Mouse (Mus musculus): ENCODE measurements at regions not wholly inside any gene's neighbourhood (a gene's known extent, or its start where the extent isn't known, plus 50 kb on each side); places are given as distances from the start of the nearest gene placed in this dataset.

- Histone ChIP-seq H3K27ac (ENCODE audit: insufficient read depth, low read length) (no peak overlapping the region), H3K4me3 (ENCODE audit: insufficient read depth, low read length) (no peak overlapping the region), H3K4me1 (ENCODE audit: control insufficient read depth, insufficient read depth, low read length) (no peaks in the 10 kb centered on the region)
- TF ChIP-seq POLR2A (IDR thresholded peaks at IDR 0.05; ENCODE audit: extremely low read depth, insufficient read depth, low read length) (no peak), CTCF (IDR thresholded peaks at IDR 0.05; ENCODE audit: extremely low read depth, insufficient read depth, low read length) (no peak)
Measured at GRCm38 (mm10) chr12:107539683-107540082, 51.3 kb downstream of the 3110018I06Rik start.

GRCm38 (mm10) chr12:107541196-107541595 is 52.8 kb downstream of the 3110018I06Rik start:
- Histone ChIP-seq H3K4me3 (ENCODE audit: insufficient read depth, low read length) (no peak overlapping the region), H3K4me1 (ENCODE audit: control insufficient read depth, insufficient read depth, low read length) (no peaks in the 10 kb centered on the region), H3K27ac (ENCODE audit: insufficient read depth, low read length) (no peak overlapping the region)
- TF ChIP-seq POLR2A (IDR thresholded peaks at IDR 0.05; ENCODE audit: extremely low read depth, insufficient read depth, low read length) (no peak), CTCF (IDR thresholded peaks at IDR 0.05; ENCODE audit: extremely low read depth, insufficient read depth, low read length) (no peak)

GRCm38 (mm10) chr12:107547194-107547885 is 58.9 kb downstream of the 3110018I06Rik start:
- TF ChIP-seq CTCF (IDR thresholded peaks at IDR 0.05; ENCODE audit: extremely low read depth, insufficient read depth, low read length) (no peak), POLR2A (IDR thresholded peaks at IDR 0.05; ENCODE audit: extremely low read depth, insufficient read depth, low read length) (no peak)
- Histone ChIP-seq H3K4me1 (ENCODE audit: control insufficient read depth, insufficient read depth, low read length) (no peaks in the 10 kb centered on the region), H3K4me3 (ENCODE audit: insufficient read depth, low read length) (no peak overlapping the region), H3K27ac (ENCODE audit: insufficient read depth, low read length) (no peak overlapping the region)

GRCm38 (mm10) chr12:107547886-107548448 is 59.5 kb downstream of the 3110018I06Rik start:
- no peak overlapping the region for H3K27ac ChIP-seq (ENCODE audit: insufficient read depth, low read length)
- no peaks in the 10 kb centered on the region for H3K4me1 ChIP-seq (ENCODE audit: control insufficient read depth, insufficient read depth, low read length)
- TF ChIP-seq POLR2A (IDR thresholded peaks at IDR 0.05; ENCODE audit: extremely low read depth, insufficient read depth, low read length), result no peak
- TF ChIP-seq CTCF (IDR thresholded peaks at IDR 0.05; ENCODE audit: extremely low read depth, insufficient read depth, low read length), result no peak
- H3K4me3 ChIP-seq (ENCODE audit: insufficient read depth, low read length), result no peak overlapping the region

GRCm38 (mm10) chr12:107549452-107550296 is 61.2 kb downstream of the 3110018I06Rik start:
- no peak overlapping the region for H3K27ac ChIP-seq (ENCODE audit: insufficient read depth, low read length)
- TF ChIP-seq CTCF (IDR thresholded peaks at IDR 0.05; ENCODE audit: extremely low read depth, insufficient read depth, low read length), result no peak
- no peak for TF ChIP-seq POLR2A (IDR thresholded peaks at IDR 0.05; ENCODE audit: extremely low read depth, insufficient read depth, low read length)
- no peak overlapping the region for H3K4me3 ChIP-seq (ENCODE audit: insufficient read depth, low read length)
- H3K4me1 ChIP-seq (ENCODE audit: control insufficient read depth, insufficient read depth, low read length), result no peaks in the 10 kb centered on the region

GRCm38 (mm10) chr12:107559191-107559590 is 70.8 kb downstream of the 3110018I06Rik start:
- Histone ChIP-seq H3K4me3 (ENCODE audit: insufficient read depth, low read length) (no peak overlapping the region), H3K4me1 (ENCODE audit: control insufficient read depth, insufficient read depth, low read length) (no peaks in the 10 kb centered on the region), H3K27ac (ENCODE audit: insufficient read depth, low read length) (no peak overlapping the region)
- TF ChIP-seq CTCF (IDR thresholded peaks at IDR 0.05; ENCODE audit: extremely low read depth, insufficient read depth, low read length) (no peak), POLR2A (IDR thresholded peaks at IDR 0.05; ENCODE audit: extremely low read depth, insufficient read depth, low read length) (no peak)

GRCm38 (mm10) chr12:107560100-107560499 is 71.7 kb downstream of the 3110018I06Rik start:
- H3K27ac ChIP-seq (ENCODE audit: insufficient read depth, low read length), result no peak overlapping the region
- H3K4me1 ChIP-seq (ENCODE audit: control insufficient read depth, insufficient read depth, low read length), result no peaks in the 10 kb centered on the region
- no peak overlapping the region for H3K4me3 ChIP-seq (ENCODE audit: insufficient read depth, low read length)
- TF ChIP-seq POLR2A (IDR thresholded peaks at IDR 0.05; ENCODE audit: extremely low read depth, insufficient read depth, low read length), result no peak

GRCm38 (mm10) chr12:107572586-107572985 is 84.2 kb downstream of the 3110018I06Rik start:
- H3K4me3 ChIP-seq (ENCODE audit: insufficient read depth, low read length), result no peak overlapping the region
- H3K27ac ChIP-seq (ENCODE audit: insufficient read depth, low read length), result no peak overlapping the region
- no peaks in the 10 kb centered on the region for H3K4me1 ChIP-seq (ENCODE audit: control insufficient read depth, insufficient read depth, low read length)
- TF ChIP-seq POLR2A (IDR thresholded peaks at IDR 0.05; ENCODE audit: extremely low read depth, insufficient read depth, low read length) (no peak), CTCF (IDR thresholded peaks at IDR 0.05; ENCODE audit: extremely low read depth, insufficient read depth, low read length) (no peak)

- TF ChIP-seq CTCF (IDR thresholded peaks at IDR 0.05; ENCODE audit: extremely low read depth, insufficient read depth, low read length) (no peak), POLR2A (IDR thresholded peaks at IDR 0.05; ENCODE audit: extremely low read depth, insufficient read depth, low read length) (no peak)
- no peak overlapping the region for H3K4me3 ChIP-seq (ENCODE audit: insufficient read depth, low read length)
- H3K4me1 ChIP-seq (ENCODE audit: control insufficient read depth, insufficient read depth, low read length), result no peaks in the 10 kb centered on the region
- no peak overlapping the region for H3K27ac ChIP-seq (ENCODE audit: insufficient read depth, low read length)
Measured at GRCm38 (mm10) chr12:107579508-107579907, 91.1 kb downstream of the 3110018I06Rik start.

Data from cortical plate, adult 2 months (tissue).